Mouse (Mus musculus) neural tube, embryonic 13.5 days (tissue): ENCODE data around the gene Atg4b. TPM values are rescaled to one million over a fixed set of nuclear protein-coding genes. Genes with fewer than 3 reads are reported as not detected.

ENCODE experiments used
- ATAC-seq: fragments of 200-750 bp; cut with Nextera tagmentation; 2 replicates; pipeline ENCODE4 v1.8.0; 2017; ENCODE audit warnings: low read depth, mild to moderate bottlenecking, moderate TSS enrichment, moderate library complexity
- H3K27ac ChIP-seq: fragments of 300-500 bp; sonication (generic); replicated peaks from 2 replicates; pipeline ENCODE4 v1.5.1; 2015; ENCODE audit warnings: moderate library complexity, mild to moderate bottlenecking, inconsistent platforms
- H3K27me3 ChIP-seq: fragments of 300-500 bp; sonication (generic); 2 replicates; pipeline ENCODE4 v1.6.1; 2015; ENCODE audit warnings: mild to moderate bottlenecking, inconsistent platforms
- H3K36me3 ChIP-seq: fragments of 300-500 bp; sonication (generic); 2 replicates; pipeline ENCODE4 v1.6.1; 2015; ENCODE audit warnings: mild to moderate bottlenecking, inconsistent platforms
- H3K4me1 ChIP-seq: fragments of 300-500 bp; sonication (generic); replicated peaks from 2 replicates; pipeline ENCODE4 v1.6.1; 2015; ENCODE audit warnings: inconsistent platforms
- H3K4me2 ChIP-seq: fragments of 300-500 bp; sonication (generic); 2 replicates; pipeline ENCODE4 v1.6.1; 2015; ENCODE audit warnings: inconsistent platforms, mild to moderate bottlenecking, moderate library complexity
- H3K4me3 ChIP-seq: fragments of 300-500 bp; sonication (generic); 2 replicates; pipeline ENCODE4 v1.5.1; 2015; ENCODE audit warnings: mild to moderate bottlenecking, inconsistent platforms
- H3K9ac ChIP-seq: fragments of 300-500 bp; sonication (generic); 2 replicates; pipeline ENCODE4 v1.6.1; 2015; ENCODE audit warnings: moderate library complexity, mild to moderate bottlenecking, inconsistent platforms
- H3K9me3 ChIP-seq: fragments of 300-500 bp; sonication (generic); 2 replicates; pipeline ENCODE4 v1.6.1; 2016; ENCODE audit warnings: inconsistent platforms
- WGBS: fragments of 180-500 bp; shearing (Covaris S2); methylation state at CpG from one replicate; pipeline ENCODE4 v1.1.7; 2015; 5-methylcytosine and 5-hydroxymethylcytosine counted together
- polyA plus RNA-seq: library from polyadenylated mRNA; unstranded; fragments of >200 nt; fragmentation: Nextera tagmentation; extraction: Ambion mirVana; gene quantifications from 2 replicates; pipeline ENCODE4 v1.2.1, GENCODE M21; 2015

Atg4b gene
- polyA plus RNA-seq, 1 experiment from 2014 or later, result 104 TPM

GRCm38 (mm10) chr1:93735859-93736258 lies 15.4 kb upstream of the Atg4b start:
- Histone ChIP-seq H3K4me3 (no peak overlapping the region), H3K9me3 (no peaks in the 10 kb centered on the region), H3K4me1 (peaks cover 9% of the 10 kb centered on the region)

DNA sequence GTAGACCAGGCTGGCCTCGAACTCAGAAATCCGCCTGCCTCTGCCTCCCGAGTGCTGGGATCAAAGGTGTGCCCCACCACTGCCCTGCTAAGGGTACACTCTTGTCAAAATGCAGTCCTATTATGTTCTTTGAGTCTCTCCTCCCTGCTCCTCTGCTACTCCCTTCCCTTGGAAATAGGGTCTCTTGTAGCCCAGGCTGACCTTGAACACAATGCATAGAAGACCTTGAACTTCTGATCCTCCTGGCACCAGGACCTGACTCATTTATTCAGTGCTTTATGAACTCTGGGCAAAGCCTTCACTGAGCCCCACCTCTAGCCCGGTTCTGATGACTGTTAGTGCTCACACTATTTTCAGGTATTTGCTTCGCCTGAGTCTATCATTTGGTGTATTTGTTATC lies 13.6 kb upstream of the Atg4b start:
- Histone ChIP-seq H3K27me3 (no peaks in the 10 kb centered on the region), H3K4me2 (no peak overlapping the region), H3K9ac (no peak overlapping the region), H3K4me3 (no peak overlapping the region), H3K27ac (no peak overlapping the region), H3K9me3 (no peaks in the 10 kb centered on the region), H3K36me3 (peaks cover 3% of the 10 kb centered on the region; the same call in 1 of the 2 replicates), H3K4me1 (no peaks in the 10 kb centered on the region)
- ATAC-seq, result no peak
- WGBS, result 94% methylated on average over 5 of the region's 5 CpGs

More at GRCm38 (mm10) chr1:93735859-93736258, 15.4 kb upstream of the Atg4b start:
- WGBS, result 97% methylated on average over 3 of the region's 3 CpGs
- Histone ChIP-seq H3K4me2 (no peak overlapping the region), H3K9ac (no peak overlapping the region), H3K27me3 (no peaks in the 10 kb centered on the region), H3K27ac (no peak overlapping the region), H3K36me3 (peaks cover 3% of the 10 kb centered on the region; the same call in 1 of the 2 replicates)
- no peak for ATAC-seq

GRCm38 (mm10) chr1:93740671-93741070 lies 10.6 kb upstream of the Atg4b start:
- Histone ChIP-seq H3K27ac (no peak overlapping the region), H3K4me1 (no peaks in the 10 kb centered on the region), H3K27me3 (no peaks in the 10 kb centered on the region), H3K36me3 (peaks cover 15% of the 10 kb centered on the region; the same call in 1 of the 2 replicates), H3K4me2 (no peak overlapping the region), H3K9me3 (no peaks in the 10 kb centered on the region), H3K4me3 (no peak overlapping the region), H3K9ac (no peak overlapping the region)
- no peak for ATAC-seq
- 87% methylated on average over 2 of the region's 2 CpGs for WGBS

- Histone ChIP-seq H3K36me3 (peaks cover 16% of the 10 kb centered on the region; the same call in 1 of the 2 replicates), H3K4me2 (no peak overlapping the region), H3K4me1 (no peaks in the 10 kb centered on the region), H3K27ac (no peak overlapping the region), H3K9me3 (no peaks in the 10 kb centered on the region), H3K9ac (no peak overlapping the region), H3K27me3 (no peaks in the 10 kb centered on the region), H3K4me3 (no peak overlapping the region)
- WGBS, result 96% methylated on average over 4 of the region's 4 CpGs
- no peak for ATAC-seq
Observed at GRCm38 (mm10) chr1:93741987-93742386, 9.3 kb upstream of the Atg4b start.

- Histone ChIP-seq H3K27ac (no peak overlapping the region), H3K4me1 (no peaks in the 10 kb centered on the region), H3K27me3 (no peaks in the 10 kb centered on the region), H3K4me3 (no peak overlapping the region), H3K9me3 (no peaks in the 10 kb centered on the region), H3K36me3 (peaks cover 16% of the 10 kb centered on the region; the same call in 1 of the 2 replicates), H3K9ac (no peak overlapping the region), H3K4me2 (no peak overlapping the region)
- no peak for ATAC-seq
Observed at GRCm38 (mm10) chr1:93742910-93743309, 8.4 kb upstream of the Atg4b start.

DNA sequence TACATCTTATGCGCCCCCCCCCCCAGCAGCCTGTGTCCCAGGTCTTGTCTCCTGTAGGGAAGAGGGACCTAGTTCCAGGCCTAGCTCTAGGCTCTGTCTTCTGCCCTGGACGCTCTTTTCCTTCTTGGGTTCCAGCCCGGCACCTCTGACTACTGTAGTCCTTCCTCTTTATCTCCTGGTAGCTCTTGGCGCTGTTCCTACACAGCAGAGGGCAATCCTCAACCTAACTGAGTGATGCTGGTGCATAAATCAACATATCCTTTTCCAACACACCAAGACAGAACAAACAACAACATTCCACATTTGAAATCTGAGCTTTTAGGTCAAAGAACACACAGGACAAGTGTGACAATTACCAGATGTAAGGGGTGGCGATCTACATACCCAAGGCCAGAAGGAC lies 5.1 kb upstream of the Atg4b start:
- ATAC-seq, result no peak
- Histone ChIP-seq H3K4me1 (no peaks in the 10 kb centered on the region), H3K9ac (no peak overlapping the region), H3K4me2 (no peak overlapping the region), H3K9me3 (no peaks in the 10 kb centered on the region), H3K36me3 (peaks cover 45% of the 10 kb centered on the region), H3K4me3 (no peak overlapping the region), H3K27ac (no peak overlapping the region), H3K27me3 (no peaks in the 10 kb centered on the region)
- WGBS, result 88% methylated on average over 5 of the region's 5 CpGs

DNA sequence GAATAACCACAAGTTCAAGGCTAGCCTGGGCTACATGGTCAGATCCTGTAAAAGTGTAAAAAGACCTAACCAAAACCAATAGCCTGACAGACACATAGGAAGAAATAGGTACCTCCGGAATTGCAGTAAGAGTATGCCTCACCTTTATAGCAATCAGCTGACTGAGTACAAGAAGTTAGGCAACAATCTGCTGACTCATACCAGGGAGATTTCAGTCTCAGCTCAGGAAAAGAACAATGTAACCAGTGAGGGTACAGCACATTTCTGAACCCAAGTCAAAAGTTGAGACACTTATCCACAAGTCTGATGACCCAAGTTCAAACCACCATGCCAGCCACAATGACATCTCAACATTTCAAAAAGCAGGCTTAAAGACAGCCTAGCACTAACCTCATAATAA lies 2.8 kb upstream of the Atg4b start:
- no peak overlapping the region for H3K9ac ChIP-seq
- no peaks in the 10 kb centered on the region for H3K27me3 ChIP-seq
- H3K27ac ChIP-seq, result no peak overlapping the region
- no peak for ATAC-seq
- no peak overlapping the region for H3K4me3 ChIP-seq
- H3K36me3 ChIP-seq, result peaks cover 44% of the 10 kb centered on the region
- no peak overlapping the region for H3K4me2 ChIP-seq
- WGBS, result 97% methylated on average over 1 of the region's 1 CpGs
- H3K4me1 ChIP-seq, result peaks cover 11% of the 10 kb centered on the region
- no peaks in the 10 kb centered on the region for H3K9me3 ChIP-seq

- no peaks in the 10 kb centered on the region for H3K27me3 ChIP-seq
- peak overlapping the region; percentile 98 for H3K4me3 ChIP-seq
- peak; percentile 56 for ATAC-seq
- under 1% methylated on average over 58 of the region's 59 CpGs for WGBS
- peak overlapping the region; percentile 92 for H3K27ac ChIP-seq
- peaks cover 48% of the 10 kb centered on the region for H3K4me1 ChIP-seq
- peaks cover 18% of the 10 kb centered on the region for H3K36me3 ChIP-seq
- H3K4me2 ChIP-seq, result peak overlapping the region; percentile 88
- H3K9me3 ChIP-seq, result no peaks in the 10 kb centered on the region
- peak overlapping the region; percentile 90 for H3K9ac ChIP-seq
Observed at GRCm38 (mm10) chr1:93753911-93754572, 2.7 kb downstream of the Atg4b start.

- H3K9me3 ChIP-seq, result no peaks in the 10 kb centered on the region
- H3K27ac ChIP-seq, result peak within 1 kb of the TSS; percentile 92
- peak within 1 kb of the TSS; percentile 90 for H3K9ac ChIP-seq
- peak; percentile 92 for ATAC-seq
- peak within 1 kb of the TSS; percentile 98 for H3K4me3 ChIP-seq
- H3K36me3 ChIP-seq, result peaks cover 11% of the 10 kb centered on the region
- no peaks in the 10 kb centered on the region for H3K27me3 ChIP-seq
- H3K4me1 ChIP-seq, result peaks cover 48% of the 10 kb centered on the region
- under 1% methylated on average over 111 of the region's 121 CpGs for WGBS
- H3K4me2 ChIP-seq, result peak within 1 kb of the TSS; percentile 88
Observed at GRCm38 (mm10) chr1:93754573-93755290, 3.4 kb downstream of the Atg4b start, which contains the start of gene Thap4. Gene Thap4 (minus strand): TSS chr1:93754864.

- ATAC-seq, result no peak
- under 1% methylated on average over 13 of the region's 13 CpGs for WGBS
- Histone ChIP-seq H3K4me1 (peaks cover 48% of the 10 kb centered on the region), H3K27ac (peak overlapping the region; percentile 92), H3K4me2 (peak overlapping the region; percentile 70), H3K9me3 (no peaks in the 10 kb centered on the region), H3K9ac (peak overlapping the region; percentile 90), H3K27me3 (no peaks in the 10 kb centered on the region), H3K4me3 (peak overlapping the region; percentile 98), H3K36me3 (peaks cover 6% of the 10 kb centered on the region)
Observed at GRCm38 (mm10) chr1:93755291-93755610, 4.0 kb downstream of the Atg4b start.

DNA sequence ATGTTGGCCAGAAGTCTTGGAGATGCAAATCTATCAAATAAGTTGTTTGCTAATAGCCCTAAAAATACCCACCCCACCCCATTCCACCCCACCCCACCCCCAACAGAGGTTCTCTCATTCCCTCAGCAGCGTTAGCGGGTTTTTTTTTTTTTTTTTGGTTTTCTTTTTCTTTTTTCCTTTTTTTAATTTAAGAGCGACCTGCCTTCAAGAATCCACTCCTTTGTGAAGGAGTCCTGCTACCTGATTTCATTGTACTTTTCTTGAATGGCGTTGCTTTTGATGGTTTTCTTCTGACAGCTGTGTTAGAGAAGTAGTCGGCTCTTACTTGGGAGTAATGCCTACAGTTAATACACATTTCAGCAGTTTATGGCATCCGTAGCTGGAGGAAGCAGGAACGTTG lies 4.3 kb downstream of the Atg4b start:
- 29% methylated on average over 7 of the region's 7 CpGs for WGBS
- peaks cover 2% of the 10 kb centered on the region for H3K36me3 ChIP-seq
- H3K4me3 ChIP-seq, result peak overlapping the region; percentile 98
- peaks cover 48% of the 10 kb centered on the region for H3K4me1 ChIP-seq
- H3K27me3 ChIP-seq, result no peaks in the 10 kb centered on the region
- H3K9me3 ChIP-seq, result no peaks in the 10 kb centered on the region
- H3K4me2 ChIP-seq, result peak overlapping the region; percentile 70
- ATAC-seq, result no peak
- H3K9ac ChIP-seq, result peak overlapping the region; percentile 90
- H3K27ac ChIP-seq, result 0 out of 2 replicates have a peak overlapping the region, but pooled peaks have one; percentile 92

DNA sequence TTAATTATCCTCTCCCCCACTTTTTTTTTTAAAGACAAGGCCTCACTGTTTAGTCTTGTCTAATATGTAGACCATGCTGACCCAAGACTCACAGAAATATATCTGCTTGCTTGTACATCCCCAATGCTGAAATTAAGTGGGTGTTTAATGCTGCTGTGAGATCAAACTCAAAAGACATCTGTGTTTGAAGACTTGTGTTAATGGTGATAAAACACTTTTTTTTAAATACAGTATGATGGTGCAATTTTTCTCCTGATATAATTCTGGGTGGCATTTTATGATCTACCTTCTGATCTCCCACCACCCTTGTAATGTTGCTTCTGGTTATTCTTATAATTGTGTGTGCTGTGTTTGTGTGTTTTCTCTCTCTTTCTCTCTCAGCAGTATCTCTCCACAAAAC lies 4.9 kb downstream of the Atg4b start:
- Histone ChIP-seq H3K36me3 (no peaks in the 10 kb centered on the region), H3K27me3 (no peaks in the 10 kb centered on the region), H3K4me2 (peak overlapping the region; percentile 70), H3K27ac (no peak overlapping the region), H3K4me1 (peaks cover 48% of the 10 kb centered on the region), H3K9ac (no peak overlapping the region), H3K4me3 (peak overlapping the region; percentile 98; the same call in 1 of the 2 replicates), H3K9me3 (no peaks in the 10 kb centered on the region)
- no peak for ATAC-seq
